Mouse (Mus musculus) bone marrow, adult 2 months (tissue): ENCODE results near the gene Map4k5.

Experiments used
- CTCF ChIP-seq: fragments of 200-500 bp; IDR thresholded peaks from 2 replicates; pipeline ENCODE4 v1.5.1; 2011; ENCODE audit warnings: low read length, control low read depth; ENCODE audit not compliant: control insufficient read depth, insufficient read depth
- POLR2A ChIP-seq: fragments of 200-500 bp; IDR thresholded peaks from 2 replicates; pipeline ENCODE4 v1.6.1; 2011; ENCODE audit warnings: low read depth, mild to moderate bottlenecking, control low read depth, low read length, borderline replicate concordance; ENCODE audit not compliant: control insufficient read depth

- no peak for TF ChIP-seq POLR2A
- no peak for TF ChIP-seq CTCF
Observed at GRCm38 (mm10) chr12:69809439-69809838, 83.6 kb downstream of the Map4k5 start.
